Mouse (Mus musculus): ENCODE data around the gene Mctp1.
"Not testable (repeated sequence)": the region's sequence is repeated elsewhere in the genome, so short reads cannot be mapped to it uniquely, and the experiment has no call there.

Gene Mctp1

GRCm38 (mm10) chr13:76482998-76483397, 98.7 kb downstream of the Mctp1 start:
- no peak for DNase-seq

DNA sequence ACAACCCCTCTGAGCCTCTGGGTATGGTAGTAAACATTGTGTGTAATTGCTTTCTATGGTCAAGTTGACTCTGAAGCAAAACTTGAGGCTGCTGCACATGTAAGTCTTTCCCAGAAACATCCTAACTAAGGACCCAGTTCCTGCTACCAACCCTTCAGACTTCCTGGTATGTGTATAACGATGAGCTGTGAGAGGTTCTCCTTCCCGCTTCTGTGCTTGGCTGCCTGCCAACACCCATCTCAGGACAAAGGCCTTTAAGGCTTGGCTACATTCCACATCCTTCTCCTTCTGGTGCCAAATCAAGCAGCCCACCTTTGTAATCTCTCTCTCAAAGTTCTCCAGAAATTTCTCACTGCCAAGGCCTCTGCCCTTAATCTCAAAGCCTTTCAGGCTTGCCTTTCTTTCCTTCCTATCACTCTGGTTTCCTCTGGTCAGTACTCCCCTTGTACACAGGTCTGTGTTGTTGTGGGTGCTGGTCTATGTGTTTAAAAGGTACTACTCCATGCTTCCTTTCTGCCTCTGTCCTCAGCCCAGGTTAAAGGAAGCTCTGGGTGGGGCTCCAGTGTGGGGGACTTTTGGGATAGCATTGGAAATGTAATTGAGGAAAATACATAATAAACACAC, 99.9 kb downstream of the Mctp1 start:
- no peak for DNase-seq

- DNase-seq: no peak
Measured at GRCm38 (mm10) chr13:76515896-76516295, 131.6 kb downstream of the Mctp1 start.

- no peak for DNase-seq
Measured at GRCm38 (mm10) chr13:76523170-76523569, 138.8 kb downstream of the Mctp1 start.

- no peak for DNase-seq
Measured at GRCm38 (mm10) chr13:76527326-76527725, 143.0 kb downstream of the Mctp1 start.

DNA sequence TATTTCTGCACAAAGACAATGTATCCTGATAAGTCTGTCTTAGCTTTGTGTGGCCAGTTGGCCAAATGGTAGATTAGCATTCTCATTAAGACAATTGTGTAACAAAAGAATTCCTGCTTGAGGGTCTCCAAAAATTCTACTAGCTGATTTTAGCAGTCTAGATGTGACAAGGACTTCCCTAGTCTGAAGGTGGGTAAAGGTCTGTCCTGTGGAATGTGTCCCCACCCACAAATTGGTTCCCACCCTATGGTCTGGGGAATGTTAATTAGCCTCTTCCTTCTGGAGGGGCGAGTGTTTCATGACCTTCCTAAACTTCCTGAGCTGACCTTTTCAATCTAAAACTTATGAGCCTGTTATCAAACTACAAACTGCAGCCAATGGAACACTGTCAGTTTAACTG, 143.4 kb downstream of the Mctp1 start:
- no peak for DNase-seq

DNA sequence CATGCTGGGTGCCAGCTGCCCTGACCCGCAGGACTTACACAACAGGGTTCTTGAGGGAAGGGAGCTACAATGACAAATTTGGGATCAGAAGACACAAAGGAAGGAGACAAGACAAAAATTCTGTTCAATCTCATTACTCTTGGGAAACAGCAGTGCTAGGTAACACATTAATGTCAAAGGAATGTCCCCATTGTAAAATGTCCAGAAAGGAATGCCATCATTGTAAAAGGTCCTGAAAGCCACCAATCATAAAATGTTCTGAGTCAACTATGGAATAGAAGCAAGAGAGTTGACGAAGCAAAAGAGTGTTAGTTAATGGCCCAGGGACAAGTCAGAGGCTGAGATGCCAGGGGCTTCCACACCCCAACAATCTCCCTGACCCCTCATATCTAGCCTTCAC, 145.6 kb downstream of the Mctp1 start:
- DNase-seq: no peak

- DNase-seq: no peak
Measured at GRCm38 (mm10) chr13:76530867-76531504, 146.7 kb downstream of the Mctp1 start.

DNA sequence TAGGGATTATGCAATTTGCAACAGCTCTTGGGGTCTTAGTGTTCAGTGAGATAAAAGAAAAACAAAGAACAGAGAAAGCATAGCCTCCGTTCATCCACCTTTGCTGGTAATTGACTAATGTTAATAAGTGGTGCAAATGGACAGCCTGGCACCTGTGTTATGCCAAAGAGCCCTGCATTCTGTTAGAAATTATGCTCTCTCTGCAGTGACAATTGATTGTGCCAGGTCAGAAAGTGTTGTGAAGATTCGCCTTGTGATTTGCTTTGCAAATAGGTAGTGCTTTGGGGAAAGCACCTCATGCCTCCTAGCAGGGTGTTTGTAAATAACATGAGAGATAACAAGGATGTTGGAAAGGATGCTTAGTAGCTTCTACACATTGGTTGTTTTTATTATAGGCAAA, 163.5 kb downstream of the Mctp1 start:
- DNase-seq: no peak

- no peak for DNase-seq
Measured at GRCm38 (mm10) chr13:76560918-76561317, 176.6 kb downstream of the Mctp1 start.

GRCm38 (mm10) chr13:76561594-76561993, 177.3 kb downstream of the Mctp1 start:
- no peak for DNase-seq

- DNase-seq: no peak
Measured at GRCm38 (mm10) chr13:76564061-76564460, 179.7 kb downstream of the Mctp1 start.

DNA sequence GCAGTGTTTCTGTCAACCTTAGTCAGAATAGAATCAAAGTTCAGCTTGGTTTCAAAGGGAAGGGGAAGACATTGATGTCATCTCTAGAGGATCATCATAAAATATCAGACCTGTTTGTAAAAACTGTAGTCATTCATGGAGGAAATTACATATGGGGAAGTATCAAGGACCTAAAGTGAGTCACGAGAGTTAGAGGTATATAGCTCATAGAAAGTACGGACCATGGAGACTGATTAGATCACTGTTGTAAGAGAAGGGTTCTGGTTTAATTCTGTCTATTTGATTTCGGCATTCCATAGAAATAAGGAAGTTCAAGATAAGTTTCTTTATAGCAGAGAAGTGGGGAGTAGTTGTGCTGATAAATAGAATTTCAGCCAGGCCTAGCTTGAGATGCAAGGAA, 181.7 kb downstream of the Mctp1 start:
- no peak for DNase-seq

DNA sequence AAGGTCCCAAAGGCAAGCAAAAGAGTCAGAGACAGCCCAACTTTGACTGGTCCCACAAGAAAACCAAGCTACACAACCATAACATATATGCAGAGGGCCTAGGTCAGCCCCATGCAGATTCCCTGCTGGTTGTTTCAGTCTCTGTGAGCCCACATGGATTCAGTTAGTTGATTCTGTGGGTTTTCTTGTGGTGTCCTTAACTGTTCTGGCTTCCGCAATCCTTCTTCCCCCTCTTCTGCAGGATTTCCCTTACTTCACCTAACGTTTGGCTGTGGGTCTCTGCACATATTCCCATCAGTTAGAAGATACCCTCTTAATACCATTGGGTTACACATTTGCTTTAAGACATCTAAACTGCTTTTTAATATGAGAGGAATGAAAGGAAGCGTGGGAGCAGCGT, 183.1 kb downstream of the Mctp1 start:
- no peak for DNase-seq

DNA sequence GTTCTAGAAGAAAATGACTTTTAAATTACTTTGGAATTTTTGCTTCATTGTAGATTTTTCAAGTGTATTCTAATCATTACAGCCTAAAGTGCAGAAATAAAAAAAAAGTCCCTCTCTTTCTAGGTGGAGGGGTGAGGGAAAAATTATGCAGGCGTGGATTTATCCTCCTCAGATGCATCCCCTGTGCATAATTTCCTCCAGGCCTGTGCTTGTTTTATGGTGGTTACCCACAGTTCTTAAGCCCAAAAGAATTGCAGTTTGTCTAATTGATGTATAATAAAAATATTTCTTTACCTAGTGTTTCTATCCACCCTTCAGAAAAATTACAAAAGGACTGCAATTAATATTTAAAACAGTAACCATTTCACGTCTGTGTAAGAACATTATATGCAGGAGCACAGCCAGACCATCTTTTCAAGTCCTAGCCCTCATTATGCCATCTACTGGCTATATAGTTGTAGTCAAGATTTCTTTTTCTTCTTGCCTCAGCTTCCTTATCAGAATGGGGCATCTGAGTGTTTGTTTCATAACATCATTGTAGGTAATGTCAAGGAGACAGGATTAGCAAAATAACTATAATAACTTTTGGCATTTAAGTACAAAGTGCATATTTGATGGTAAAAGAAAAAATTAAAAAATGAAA, 184.4 kb downstream of the Mctp1 start:
- no peak for DNase-seq

- DNase-seq: no peak
Measured at GRCm38 (mm10) chr13:76579414-76579813, 195.1 kb downstream of the Mctp1 start.

GRCm38 (mm10) chr13:76585447-76585846, 201.1 kb downstream of the Mctp1 start:
- no peak for DNase-seq

- not testable (repeated sequence) for DNase-seq
Measured at GRCm38 (mm10) chr13:76590709-76591108, 206.4 kb downstream of the Mctp1 start.

- DNase-seq: no peak
Measured at GRCm38 (mm10) chr13:76591189-76591588, 206.9 kb downstream of the Mctp1 start.

GRCm38 (mm10) chr13:76591692-76592091, 207.4 kb downstream of the Mctp1 start:
- DNase-seq: no peak

DNA sequence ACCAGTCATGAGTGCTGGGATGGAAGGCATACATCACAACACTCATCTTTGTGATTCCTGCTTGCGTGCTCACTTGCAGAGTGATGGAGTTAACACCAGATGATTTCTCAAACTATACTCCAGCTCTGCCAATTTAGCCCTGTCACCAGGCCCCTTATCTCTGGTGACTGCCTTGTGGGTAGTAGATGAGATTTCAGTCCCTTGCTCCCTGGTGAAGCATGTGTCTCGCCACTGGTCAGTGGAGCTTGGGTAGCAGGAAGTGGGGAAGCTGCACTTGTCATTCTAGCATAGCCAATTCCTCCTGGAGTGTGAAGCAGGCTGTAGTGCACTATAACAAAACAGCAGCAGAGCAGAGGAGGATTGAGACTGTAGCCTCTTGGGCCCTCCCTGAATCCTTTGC, 208.6 kb downstream of the Mctp1 start:
- DNase-seq: no peak

DNA sequence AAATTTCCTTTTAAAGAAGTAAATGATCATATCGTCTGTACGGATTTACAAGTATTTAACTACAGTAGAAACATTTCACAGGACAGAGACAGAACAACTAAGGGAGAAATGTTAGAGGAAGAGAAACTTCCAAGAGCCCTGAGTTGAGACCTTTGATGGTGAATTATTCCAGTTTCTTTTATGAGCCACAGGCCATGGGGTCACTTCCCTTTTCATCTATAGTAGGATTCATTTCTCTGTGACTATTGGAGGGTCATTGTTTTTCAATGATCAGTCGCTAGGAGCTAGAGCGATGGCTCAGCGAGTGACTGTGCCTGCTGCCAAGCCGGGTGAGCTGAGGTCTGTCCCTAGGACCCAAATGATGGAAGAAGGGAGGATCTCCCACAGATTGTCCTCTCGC, 212.7 kb downstream of the Mctp1 start:
- no peak for DNase-seq

GRCm38 (mm10) chr13:76609425-76609824, 225.1 kb downstream of the Mctp1 start:
- DNase-seq: no peak

GRCm38 (mm10) chr13:76611499-76611898, 227.2 kb downstream of the Mctp1 start:
- no peak for DNase-seq

DNA sequence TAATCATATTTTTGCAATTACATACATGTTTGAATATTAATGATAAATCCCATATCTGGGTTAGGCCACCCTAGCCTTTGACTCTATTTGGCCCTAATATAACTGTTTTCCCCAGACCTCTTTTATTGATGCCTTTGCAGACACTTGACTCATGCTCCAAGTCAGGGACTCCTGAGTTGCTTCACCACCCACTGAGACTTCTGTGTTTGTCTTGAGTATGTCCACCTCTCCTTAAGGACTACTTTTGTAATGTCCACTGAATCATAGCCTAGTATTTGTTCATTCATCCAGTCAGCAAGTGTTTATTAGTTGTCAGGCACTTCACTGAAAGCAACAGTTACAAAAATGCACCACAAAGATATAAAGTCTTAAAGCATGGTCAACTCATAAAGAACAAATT, 235.8 kb downstream of the Mctp1 start:
- no peak for DNase-seq

Measured in kidney, adult 11 months (tissue).